Mouse (Mus musculus): ENCODE results near the gene Zbtb7b.
A peak's percentile ranks its signal among the peaks of the same experiment; 100 is the strongest.

The Zbtb7b gene

DNA sequence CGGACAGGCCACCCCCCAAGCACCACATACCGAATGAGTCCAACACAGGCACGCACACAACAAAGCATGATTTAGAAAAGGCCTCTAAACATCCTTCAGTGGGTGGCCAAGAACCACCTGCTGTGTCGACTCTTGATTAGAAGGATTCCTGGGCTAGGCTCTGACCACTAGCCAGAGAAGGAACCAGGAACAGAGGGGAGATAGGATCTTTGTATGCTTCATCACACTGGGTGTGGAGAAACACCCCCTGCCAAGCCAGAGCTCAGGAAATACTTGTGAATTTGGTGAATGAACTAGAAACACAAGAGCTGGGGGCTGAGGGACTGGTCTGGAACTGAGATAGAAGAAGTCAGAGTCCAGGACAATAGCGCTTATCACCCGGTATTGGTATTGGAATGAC, 58.0 kb downstream of the Zbtb7b start:
- DNase-seq, result no peak

DNA sequence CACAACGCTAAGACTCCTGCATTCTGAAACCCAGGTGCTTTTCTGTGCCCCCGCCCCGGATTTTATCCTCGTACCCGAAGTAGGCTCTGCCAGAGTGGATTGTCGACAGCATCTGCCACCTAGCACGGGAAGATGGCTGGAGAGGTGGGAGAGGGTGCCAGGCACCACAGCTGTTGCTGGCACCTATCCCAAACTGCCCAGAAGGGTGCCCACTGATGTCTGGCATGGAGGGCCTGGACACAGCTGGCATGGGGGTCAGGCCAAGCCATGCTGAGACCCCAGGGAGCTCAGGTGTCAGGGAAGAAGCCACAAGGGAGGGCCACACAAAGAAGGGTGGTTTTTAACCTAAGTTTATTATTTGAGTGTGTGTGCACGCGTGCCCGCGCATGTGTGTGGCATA, 61.5 kb downstream of the Zbtb7b start:
- no peak for DNase-seq

GRCm38 (mm10) chr3:89332476-89332875, 62.1 kb downstream of the Zbtb7b start:
- no peak for DNase-seq

DNA sequence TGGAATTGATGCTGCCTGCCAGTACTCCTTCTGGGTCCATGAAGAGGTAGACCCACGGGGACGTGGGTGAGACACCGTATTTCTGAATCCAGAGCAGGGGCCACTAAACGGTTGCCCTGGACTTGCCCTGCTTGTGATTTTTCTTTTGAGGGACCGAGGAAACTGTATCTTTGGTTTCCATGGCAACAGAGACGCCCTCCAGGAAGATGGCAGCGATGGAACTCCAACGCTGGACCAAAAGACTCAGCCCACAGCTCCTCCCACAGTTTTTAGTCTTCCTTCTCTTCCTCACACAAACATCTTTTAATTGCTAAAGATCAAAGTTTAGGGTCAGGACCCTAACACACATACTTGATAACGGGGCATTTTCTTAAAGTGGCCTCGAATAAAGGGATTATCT, 62.6 kb downstream of the Zbtb7b start:
- no peak for DNase-seq

- DNase-seq, result no peak
Observed at GRCm38 (mm10) chr3:89331561-89331960, 63.0 kb downstream of the Zbtb7b start.

- peak; percentile 57 to 73 for DNase-seq
Observed at GRCm38 (mm10) chr3:89330948-89331347, 63.6 kb downstream of the Zbtb7b start.

DNA sequence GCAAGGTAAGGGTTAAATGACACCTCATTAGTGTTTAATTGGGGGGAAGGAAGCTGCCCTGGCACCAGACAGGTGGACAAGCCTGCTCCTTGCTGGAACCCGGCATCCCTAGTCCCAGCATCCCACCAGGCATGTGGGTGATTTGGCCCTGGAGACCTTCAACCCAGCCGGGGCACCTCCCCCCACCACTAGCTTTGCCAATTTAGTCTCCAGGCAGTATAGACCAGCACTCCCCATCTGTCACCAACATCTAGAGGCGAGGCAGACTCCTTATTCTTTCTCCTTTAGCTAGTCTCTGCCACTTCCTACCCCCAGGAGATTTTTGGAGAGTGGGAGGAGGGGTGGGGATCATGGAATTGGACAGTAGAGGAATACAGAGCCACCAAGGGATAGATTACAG, 64.2 kb downstream of the Zbtb7b start:
- no peak for DNase-seq

GRCm38 (mm10) chr3:89328623-89329022, 66.0 kb downstream of the Zbtb7b start:
- peak in 1 of 2 experiments; percentile 18 for DNase-seq
